Mouse (Mus musculus): ENCODE results near the gene Dohh.

DNA sequence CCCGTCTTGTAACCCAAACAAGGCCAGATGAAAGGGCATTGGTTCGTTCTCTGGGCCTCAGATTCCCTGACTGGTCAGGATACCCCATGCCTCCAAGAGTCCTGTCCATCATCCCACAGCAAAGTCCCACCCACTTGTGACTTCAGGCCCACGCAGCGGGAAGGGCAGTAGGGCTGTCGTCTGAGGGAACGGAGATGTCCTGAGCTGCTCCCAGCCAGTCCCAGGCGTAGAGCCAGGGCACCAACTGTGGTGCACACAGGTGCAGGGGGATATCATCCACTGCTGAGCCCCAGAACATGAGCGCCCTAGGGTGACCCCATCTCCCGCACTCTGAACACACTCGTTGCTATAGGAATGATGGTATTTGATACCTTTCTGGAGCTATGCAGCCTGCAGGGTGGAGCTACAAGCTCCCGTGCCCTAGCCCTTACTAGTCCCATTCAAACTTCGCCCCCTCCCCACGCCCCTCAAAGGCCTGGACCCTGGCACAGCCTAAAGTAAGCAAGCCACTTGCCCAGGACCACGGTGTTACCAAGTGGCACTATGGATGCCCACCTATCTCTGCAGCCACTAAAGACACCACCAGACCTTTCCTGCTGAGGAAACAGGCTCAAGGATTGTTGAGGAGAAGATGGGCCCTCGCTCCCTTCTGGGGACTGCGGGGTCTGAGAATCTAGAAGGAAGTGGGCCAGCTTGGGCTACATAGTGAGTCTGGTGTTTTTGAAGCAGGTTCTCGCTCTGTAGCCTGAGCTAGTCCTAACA lies 31.5 kb downstream of the Dohh start:
- TF ChIP-seq POLR2A (IDR thresholded peaks at IDR 0.05; ENCODE audit: insufficient read depth, low read length): no peak
- no peak for TF ChIP-seq CTCF (IDR thresholded peaks at IDR 0.05; ENCODE audit: low read depth, low read length)
- TF ChIP-seq EP300 (IDR thresholded peaks at IDR 0.05; ENCODE audit: insufficient read depth, low read depth, low read length): no peak
